Mouse (Mus musculus) left cerebral cortex, adult 18-20 months (tissue): ENCODE results near the gene Dab2ip. TPM values are rescaled to one million over a fixed set of nuclear protein-coding genes. Genes with fewer than 3 reads are reported as not detected.

ENCODE experiments used
- DNase-seq, 2 experiments: peaks; one replicate each; pipeline ENCODE4 v3.0.0; 2021 to 2022; ENCODE audit warnings: low spot score in 2 of 2, mixed read lengths in 1 of 2
- total RNA-seq, 2 experiments: library from RNA; stranded (reverse); gene quantifications; 2 replicates each; pipeline ENCODE4 v1.2.3; 2021

Gene Dab2ip
- total RNA-seq, 2 experiments from 2014 or later, result 133 to 135 TPM

DNA sequence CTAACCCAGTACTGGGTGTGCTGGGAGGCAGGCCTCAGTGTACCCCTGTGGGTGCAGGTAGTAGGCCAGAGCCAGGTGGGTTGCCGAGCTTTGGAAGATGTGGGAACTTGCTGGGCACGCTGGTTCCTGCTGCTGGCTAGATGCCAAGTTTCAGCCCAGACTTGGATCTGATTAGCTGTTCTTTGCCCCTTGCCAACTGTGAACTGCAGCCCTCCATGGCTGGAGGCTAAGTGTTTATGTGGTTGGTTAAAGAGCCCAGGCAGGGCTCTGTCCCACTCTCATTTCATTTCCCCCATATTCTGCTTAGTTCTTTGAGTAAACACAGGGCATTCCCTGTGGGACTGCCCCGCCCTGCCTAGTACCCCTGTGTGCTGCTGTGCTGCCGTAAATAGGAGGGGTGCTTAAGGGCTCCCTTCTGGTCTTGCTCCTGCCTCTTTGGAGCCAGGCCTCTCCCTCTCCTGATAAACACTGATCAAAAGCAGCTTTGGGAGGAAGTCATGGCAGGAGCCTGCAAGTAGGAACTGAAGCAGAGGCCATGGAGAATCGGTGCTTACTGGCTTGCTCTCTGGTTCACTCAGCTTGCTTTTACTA, 118.1 kb downstream of the Dab2ip start:
- DNase-seq, result no peak

DNA sequence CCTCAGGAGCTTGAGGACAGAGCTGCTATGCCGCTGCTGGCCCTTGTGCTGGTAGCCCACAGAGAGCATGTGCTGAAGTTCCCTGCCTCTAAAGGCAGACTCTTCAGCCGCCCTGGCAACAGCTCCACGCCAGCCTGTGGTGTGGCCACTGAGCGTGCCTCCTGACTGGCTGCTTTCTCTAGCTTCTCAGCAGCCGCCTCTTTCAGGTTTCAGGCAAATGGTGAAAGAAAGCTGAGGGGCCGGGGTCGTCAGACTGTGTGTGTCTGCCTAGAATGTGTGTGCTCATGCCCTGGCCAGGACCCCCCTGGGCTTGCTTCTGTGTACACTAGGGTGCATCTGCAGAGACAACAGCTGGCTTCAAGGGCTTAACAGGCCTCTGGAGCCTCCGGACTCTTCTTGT, 119.8 kb downstream of the Dab2ip start:
- peak in 1 of 2 experiments; percentile 44 for DNase-seq

DNA sequence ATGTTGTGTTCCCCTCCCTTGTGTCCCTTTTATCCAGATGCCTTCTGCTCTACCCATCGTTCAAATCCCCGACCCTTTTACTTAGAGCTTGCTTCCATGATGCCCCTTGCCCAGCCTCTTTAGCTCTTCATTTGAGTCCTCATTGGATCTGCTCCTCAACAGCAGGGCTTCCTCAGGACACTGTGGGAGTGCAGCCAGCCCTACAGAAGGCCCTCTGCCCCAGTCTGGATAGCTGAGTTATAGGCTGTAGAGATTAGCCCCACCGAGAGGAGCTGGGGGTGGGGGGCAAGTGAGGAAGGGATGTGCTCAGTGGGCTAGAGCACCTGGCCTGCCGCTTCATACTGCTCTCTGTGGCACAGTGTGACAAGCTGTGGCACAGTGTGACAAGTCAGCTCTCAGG, 120.4 kb downstream of the Dab2ip start:
- DNase-seq, result no peak

DNA sequence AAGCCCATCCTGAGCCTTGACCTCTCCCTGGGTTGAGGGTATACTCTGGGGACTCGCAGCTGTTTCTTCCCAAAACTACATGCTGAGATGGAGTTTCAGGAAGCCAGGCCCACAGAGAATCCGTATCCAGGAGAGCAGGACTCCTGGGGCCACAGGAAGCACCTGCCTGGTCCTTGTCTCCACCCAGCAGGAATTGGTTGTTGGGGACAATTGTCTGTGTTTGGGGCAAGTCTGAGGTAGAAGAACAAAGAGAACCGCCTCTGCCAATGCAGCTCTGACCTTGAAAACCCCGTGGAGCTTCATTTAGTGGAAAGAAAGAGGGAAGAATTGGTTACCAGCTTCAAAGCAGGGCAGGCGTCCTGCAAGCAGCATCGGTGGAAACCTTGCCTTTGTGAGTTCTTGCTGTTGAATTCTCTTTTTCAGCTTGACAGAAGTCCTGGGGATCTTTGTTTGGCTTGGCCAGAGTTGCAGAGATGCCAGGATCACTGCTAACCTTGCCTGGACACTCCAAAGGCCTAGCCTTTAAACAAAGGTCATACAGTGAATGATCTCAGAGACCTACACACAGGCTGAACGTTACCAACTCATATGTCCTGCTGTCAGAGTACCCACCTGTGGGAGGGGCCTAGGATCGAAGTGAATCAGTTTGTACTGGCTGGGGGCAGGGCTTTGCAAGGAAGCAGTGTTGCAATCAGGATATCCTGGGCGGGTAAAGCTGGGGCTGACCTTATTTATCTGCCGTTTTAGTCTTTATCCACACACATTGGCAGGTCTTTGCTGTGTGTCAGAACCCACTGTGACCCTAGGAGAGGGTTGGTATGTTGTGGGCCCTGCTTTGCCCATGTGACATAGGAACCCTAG, 122.0 kb downstream of the Dab2ip start:
- no peak for DNase-seq

DNA sequence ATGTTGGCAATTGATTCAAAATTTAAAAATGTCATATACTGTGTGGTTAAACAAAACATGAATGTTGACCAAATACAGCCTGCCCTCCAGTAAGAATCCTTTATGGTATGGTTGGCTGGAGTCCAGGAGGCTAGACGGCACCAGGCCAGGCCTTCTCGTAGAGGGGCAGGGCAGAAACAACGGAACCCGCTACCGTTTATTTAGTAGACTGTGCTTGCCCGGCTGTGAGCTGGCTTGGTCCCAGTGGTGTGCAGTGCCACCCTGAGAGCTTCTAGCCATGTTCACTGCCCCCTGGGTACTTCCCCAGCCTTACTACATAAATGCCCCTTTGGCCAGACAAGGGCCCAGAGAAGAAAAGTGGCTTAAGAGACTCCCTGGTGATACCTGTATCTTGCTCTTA, 122.8 kb downstream of the Dab2ip start:
- no peak for DNase-seq

DNA sequence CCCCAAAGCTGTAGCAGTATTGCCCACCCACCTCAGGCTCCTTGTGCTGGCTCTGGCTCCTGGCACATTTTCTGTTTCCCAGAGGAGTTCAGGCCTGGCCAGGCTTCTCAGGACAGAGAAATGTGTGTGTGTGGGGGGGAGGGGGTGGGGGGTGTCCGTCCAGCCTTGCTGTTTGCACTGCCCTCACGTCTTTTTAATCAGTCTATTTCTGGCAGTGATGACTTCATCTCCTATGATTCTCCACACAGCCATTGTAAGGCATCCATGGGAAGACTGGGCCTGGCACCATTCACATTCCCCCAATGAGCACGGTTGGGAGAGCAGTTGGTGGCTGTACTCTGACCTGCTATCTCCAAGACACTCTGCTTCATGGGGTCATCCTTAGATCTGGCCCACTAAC, 125.9 kb downstream of the Dab2ip start:
- no peak for DNase-seq

DNA sequence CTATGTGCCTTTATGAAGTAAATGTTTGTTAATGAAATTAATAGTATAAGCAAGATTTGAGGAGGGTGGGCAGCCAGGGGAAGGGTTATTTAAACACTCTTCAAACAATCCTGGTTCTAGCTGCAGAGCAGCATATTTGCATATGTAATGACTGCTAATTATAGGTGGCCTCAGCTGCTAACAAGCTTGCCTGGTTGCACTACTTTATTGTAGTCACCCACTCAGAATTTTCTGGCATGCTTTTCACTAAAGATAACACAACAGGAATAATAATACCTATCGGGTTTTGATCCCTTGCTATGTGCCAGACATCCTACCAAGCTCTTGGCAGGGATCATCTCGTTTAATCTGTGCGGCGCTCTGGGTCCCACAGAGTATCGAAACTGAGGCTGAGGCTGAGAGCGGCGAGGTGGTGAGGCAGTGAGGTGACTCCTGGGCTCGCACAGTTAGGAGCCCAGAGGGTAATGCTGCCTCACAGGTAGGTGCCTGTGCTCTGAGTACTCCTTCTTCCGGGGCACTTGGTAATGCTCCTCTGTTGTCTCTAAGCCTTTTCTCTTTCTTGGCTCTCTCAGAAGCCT, 126.8 kb downstream of the Dab2ip start:
- no peak for DNase-seq

DNA sequence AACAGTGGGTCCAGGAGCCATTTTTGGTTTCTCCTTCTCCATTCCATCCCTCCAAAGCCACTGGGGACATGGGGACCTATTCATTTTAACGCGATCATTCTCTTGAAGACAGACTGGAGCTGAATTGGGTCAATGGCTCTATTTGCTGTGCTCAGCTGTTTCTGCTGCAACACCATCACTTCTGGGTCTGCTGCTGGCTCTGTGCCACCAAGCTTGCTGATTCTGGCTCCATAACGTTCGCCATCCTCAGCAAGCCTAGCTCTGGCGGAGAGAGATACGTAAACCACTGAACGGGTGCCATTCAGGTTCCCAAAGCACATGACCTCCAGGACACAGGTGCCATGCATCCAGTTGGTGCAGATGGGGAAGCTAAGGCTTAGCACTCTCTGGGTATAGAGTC, 128.0 kb downstream of the Dab2ip start:
- peak in 1 of 2 experiments; percentile 27 for DNase-seq

DNA sequence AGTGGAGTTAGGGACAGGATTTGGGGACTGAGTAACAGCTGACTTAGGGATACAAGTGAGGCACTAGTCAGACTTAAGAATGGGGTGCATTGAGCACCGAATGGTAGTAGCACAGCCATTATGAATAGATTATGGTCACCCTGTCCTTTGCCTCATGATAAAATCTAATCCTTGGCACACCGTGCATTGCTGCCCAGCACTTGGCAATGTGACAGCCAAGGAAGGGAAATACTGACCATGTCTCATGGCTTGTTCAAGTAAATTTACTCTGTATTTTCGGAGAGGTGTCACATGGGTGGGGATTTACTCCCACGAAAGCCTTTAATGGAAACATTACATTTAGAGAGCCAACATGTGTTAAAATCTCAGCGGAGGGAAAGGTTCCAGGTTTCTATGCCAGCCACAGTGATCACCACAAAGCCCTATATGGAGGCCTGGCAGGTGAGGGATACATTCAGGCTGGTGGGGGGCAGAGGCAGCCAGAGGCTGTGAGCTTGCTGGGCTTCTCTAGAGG, 129.5 kb downstream of the Dab2ip start:
- DNase-seq, result peak; percentile 27 to 30

DNA sequence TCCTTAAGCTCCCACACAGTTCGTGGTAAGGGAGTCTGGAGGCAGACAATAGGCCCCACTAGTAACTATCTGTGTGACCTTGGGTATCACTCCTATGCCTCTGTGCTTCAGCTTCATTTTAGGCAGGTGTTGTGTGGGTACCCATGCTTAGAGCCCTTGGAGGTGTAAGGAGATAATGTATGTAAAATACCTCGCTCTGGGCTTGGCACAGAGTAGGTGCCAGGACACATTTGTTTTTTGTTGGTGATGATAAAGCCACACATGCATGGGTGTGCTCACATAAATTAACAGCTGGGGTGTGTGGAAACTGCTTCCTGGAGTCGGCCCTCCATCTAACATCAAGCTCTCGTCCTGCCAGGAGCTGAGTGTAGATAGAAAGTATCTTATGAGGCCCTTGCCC, 130.1 kb downstream of the Dab2ip start:
- DNase-seq, result peak in 1 of 2 experiments; percentile 24

DNA sequence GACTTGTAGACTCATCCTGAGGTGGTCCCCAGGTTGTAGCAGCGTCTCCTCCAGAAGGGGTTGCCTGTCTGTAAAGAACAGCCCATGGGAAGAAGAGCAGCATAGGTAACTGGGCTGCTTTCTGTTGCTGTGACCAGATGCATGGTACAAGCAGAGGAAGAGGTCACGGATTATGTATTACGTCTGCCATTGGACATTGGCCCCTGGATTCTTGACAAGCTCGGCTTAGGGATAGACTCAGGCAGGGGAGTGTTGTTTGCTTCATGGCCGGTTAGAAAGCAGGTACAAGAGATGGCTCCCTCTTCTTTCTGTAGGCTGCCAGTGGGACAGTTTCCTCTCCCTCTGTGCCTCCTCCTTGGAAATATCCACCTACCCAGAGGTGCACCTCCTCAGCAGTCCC, 130.5 kb downstream of the Dab2ip start:
- DNase-seq, result no peak

DNA sequence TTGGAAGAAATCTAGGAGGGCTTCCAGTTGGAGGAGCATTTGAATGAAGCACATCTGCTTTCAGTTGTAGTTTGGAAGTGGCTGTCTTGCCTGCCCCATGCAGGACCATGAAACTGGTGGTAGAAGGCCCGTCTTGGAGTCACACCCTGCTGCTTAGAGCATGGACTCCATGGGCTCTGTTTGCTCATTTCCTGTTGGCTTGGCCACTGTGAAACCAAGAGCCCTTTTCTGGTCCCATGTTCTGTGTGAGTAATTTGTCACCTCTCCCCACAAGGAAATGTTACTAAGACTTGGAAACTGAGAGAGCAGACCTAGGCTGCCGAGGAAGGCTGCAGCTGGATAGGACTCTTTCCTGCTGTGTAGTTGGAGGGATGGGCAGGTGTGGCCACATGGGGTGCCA, 131.8 kb downstream of the Dab2ip start:
- DNase-seq, result no peak

DNA sequence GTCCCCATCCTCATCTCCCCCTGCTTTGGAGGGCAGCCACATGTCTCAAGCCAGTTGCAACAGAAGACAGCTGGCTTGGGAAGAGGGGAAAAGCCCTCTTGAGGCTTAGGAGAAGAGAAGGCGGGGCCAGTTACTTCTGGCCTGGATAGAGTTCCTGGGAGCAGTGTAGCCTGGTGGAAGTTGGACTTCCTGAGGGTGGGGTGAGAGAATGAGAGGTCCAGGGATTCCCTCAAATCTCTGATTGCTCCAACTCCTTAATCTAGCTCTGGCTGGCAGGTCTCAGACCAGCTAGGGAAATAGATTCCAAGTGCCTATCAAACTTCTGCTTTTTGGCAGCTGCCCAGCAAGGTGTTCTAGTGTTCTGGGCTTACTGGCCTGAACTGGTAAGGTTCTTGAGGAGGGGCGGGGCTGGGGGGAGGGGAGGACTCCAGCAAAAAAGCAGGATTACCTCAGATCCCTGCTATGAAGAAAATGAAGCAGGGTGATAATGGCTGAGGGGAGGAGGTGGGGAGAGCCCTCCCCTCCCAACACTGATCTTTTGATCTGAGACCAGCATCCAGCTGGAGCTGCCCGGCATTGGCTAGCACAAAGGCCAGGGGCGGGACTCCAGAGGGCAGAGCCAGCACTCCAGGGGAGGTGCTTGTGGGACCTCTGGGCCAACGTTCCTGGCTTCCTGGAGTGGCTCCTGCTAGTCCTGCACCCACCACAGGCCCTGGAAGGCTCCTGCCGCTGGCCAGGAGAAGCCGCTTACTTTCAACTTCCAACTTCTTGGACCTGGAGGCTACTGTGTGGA, 133.4 kb downstream of the Dab2ip start:
- DNase-seq, result no peak

DNA sequence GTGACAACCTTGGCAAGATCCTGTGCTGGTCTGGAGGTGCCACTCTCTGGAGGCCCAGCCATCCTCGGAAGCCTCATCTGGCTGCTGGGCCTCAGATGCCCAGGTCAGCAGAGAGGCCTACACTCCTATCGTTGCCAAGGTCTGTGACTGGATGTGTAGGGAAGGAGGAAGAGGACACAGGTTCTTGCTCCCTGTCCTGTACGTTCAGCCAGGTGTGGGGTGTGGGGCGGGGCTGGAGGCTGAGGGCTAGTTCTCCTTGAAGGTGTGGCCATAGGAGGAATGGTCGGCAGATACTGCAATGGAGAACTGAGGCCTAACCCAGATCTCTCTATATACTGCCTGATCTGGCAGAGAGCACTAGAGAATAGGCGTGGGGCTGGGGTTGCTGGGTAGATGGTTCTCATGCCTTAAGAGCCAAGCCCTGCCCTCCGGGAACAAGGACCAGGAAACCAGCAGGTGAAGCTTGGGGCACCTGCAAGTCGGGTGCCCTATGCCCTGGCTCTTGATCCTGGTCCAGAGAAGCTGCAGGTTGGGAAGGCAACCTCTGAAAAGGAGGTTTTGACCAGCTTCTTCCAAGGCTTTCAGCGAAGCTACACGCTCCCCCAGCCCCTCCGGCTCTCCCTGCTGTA, 134.3 kb downstream of the Dab2ip start:
- DNase-seq, result no peak

DNA sequence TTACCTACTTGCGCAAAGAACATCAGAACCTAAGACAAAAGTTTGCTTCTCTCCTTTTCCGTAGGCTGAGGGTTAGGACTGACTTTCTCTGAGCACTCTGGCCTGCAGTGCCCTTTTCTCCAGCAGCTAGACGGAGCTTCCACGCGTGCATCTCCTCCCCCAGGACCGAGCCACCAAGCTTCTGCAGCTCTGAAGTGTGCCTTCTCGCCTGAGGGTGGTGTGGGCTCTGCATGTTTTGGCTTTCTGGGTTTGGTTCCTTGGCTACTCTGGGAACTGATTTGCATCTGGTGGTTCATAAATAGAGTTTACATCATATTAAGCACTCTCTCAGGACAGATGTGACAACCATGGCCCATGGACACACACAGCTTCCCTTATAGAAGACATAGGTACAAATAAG, 135.0 kb downstream of the Dab2ip start:
- DNase-seq, result peak; percentile 33 to 48

DNA sequence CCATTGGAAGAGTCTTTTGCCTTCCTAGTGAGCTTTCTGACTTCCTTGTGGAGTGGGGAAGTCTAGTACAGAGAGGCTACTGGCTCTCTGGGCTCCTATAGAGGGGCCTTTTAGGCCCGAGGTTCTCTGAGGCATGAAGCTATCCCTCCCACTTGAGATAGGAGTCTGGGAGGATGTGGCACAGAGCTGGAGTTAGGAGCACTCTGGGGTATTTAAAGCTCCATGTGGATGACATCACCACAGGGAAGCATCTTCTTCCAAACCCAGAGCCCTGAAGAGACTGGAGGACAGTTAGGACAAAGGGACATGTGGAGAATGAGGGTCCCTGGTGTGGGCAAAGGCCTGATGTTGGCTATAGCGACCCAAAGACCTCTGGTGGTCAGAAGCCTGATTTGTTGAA, 136.0 kb downstream of the Dab2ip start:
- DNase-seq, result no peak

DNA sequence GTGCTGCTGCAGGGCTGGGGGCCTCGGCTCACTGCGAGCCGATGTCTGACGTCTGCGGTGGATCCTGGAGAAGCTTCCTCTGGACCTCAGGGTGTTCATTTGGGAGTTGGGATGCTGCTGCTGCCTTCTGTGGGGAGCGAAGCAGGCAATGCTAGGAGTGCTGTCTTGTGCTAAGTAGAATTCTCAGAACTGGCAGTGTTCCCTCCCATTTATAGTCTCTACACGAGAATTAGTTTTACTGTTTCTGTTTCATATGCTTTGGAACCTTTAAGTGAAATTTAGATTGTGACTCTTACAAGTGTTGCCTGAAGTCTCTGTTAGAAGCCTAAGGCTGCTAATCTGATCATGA, 138.1 kb downstream of the Dab2ip start:
- no peak for DNase-seq

DNA sequence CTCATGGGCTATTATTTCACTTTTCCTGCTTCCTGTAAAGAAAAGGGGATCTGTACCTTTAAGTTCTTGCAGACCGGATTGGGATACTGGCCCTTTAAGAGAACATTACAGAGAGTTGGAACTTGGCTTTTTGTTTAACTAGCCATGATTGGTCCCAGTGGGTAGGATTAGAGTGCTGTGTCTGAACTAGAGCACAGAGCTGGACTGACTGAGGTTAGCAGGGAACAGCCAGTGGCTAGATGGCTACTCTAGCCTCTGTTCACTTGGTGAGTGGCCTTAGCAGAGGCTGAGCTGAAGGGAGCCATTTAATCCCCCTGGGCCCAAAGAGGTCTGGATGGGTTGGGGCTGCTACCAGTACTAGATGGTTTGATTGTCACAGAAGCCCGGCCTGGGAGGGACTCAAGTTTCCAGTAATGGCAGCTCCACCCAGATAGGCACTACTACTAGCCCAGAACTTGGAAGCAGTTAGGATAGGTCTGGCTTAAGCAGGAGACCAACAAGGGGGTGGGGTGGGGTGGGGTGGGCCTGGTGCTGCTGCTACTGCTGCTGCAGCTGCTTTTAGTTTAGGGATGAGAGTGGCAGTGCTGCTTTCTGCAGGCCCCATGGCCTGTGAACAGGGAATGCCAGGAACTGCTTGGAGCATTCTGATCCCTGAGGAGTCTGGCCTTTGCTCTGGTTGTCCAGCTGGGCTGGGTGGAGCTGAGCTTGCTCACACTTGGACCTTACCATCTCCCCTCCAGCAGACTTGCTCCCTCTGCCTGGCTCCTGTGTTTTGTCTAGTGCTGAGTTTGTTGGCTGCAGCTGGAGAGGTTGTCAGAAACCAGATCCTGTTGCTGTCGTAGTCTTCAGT, 138.7 kb downstream of the Dab2ip start:
- DNase-seq, result no peak

DNA sequence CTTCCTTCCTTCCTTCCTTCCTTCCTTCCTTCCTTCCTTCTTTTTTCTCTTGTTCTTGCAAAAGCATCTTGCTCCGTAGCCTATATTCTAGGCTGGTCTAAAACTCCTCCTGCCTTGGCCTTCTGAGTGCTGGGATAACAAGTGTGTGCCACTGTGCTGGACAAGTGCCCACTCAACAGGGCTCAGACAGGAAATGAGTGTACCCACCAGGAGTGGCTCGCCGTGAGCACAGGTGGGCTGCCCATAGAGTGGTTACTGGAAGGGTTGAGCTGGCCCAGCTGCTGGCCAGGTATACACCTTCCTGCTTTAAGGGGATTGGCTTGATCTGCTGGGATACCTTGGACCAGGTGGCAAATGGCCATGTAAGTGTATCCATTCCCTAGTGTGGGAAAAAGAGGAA, 139.7 kb downstream of the Dab2ip start:
- DNase-seq, result no peak

DNA sequence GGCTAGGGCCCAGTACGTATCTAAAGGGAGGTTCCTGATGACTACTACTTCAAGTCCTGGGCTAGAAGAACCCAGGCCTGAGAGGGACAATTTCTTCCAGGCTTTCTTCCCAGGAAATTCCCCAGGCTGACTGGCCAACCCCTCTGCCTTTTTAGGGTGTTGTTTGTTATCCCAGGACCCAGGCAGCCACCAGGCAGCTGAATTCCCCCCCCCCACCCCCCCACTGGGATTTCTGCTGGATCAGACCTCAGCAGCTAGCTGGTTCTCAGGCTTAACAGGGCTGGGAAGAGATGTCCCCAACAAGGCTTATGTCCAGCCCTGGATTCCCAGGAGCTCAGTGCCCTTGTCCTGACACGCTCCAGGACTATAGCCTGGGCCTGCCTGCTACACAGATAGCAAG, 142.9 kb downstream of the Dab2ip start:
- DNase-seq, result no peak
